Mouse (Mus musculus) kidney, adult 11 months (tissue): ENCODE results near the gene Spata21.
A peak's percentile ranks its signal among the peaks of the same experiment; 100 is the strongest.
"Not testable (repeated sequence)": the region's sequence is repeated elsewhere in the genome, so short reads cannot be mapped to it uniquely, and the experiment has no call there.

Experiments
- DNase-seq: peaks from one replicate; pipeline ENCODE4 v3.0.0; 2022

The Spata21 gene

DNA sequence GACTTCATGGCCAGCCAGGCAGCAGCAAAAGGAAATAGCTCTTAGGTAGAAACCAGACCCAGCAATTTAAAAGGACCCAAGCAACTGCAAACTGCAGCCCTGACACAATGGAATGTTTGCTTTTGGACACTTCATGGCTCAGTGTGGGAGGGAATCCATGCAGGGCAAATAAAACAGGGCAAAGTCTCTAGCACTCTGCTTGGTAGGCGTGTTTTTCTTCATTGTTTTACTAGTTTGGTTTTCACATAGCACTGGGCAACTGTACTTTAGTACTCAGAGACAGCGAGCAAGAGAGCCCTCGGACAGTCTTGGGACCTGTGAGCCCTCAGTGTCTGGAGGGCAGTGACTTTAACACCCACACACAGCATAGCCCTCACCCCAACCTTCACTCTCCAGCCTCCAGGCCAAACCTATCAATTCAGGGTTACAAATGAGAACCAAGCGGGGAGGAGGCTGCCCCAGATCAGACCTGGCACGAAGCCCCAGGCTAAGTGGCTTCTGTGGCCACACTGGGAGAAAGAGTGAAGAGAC lies 43.5 kb downstream of the Spata21 start:
- peak; percentile 81 for DNase-seq

DNA sequence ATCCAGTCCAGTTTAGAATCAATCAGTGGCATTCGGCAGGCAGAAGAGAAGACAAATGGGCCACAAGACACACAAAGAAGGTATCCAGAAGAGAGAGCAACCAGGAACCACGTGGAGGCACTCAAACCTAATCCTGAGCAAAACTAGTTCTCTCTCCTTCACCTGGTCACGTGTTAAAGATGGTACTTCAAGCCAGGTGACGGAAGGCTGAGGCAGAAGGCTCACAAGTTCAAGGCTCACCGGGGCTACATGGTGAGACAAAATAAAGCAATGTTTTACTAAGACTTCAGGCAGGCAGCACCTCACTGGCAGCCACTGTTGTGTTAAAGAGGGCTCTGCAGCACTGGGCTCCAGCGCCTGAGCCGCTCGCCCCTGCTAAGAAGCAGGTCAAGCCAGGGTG lies 44.1 kb downstream of the Spata21 start:
- DNase-seq: no peak

DNA sequence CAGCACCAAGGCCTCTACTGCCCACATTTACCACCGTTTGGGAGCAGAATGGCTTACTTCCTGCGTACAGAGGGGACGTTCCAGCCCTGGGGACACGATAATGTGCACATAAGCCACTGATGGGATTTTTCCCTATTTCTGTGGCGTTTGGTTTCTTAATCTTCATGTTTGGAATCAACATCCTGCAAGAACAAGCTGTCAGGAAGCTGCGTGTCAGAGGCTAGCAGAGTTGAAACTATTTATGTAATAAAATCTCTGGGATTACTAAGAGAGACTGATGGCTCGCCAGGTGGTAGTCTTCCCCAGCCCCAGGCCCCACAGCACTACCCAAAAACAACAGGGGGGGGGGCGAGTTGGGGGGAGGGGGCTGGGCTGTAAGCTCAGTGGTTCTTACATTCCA lies 45.1 kb downstream of the Spata21 start:
- no peak for DNase-seq

DNA sequence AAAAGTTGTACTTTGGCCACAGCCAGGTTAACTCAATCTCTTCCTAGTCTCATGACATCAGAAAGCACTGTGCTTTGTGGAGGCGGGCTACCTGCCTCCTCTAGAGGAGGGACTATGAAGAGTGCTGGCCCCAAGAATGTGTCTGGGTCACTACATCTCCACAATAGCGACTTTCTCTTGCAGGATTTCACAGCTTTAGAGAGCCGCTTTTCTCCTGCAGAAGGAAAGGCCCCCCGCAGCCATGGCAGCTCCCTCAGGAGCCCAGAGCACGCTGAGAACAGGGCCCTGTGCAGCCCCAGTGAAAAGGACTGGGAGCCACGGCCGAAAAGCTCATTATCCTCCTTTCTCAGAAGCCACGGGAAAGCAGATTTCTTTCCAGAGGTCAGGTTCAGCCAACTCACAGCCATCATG lies 45.9 kb downstream of the Spata21 start:
- peak; percentile 66 for DNase-seq

DNA sequence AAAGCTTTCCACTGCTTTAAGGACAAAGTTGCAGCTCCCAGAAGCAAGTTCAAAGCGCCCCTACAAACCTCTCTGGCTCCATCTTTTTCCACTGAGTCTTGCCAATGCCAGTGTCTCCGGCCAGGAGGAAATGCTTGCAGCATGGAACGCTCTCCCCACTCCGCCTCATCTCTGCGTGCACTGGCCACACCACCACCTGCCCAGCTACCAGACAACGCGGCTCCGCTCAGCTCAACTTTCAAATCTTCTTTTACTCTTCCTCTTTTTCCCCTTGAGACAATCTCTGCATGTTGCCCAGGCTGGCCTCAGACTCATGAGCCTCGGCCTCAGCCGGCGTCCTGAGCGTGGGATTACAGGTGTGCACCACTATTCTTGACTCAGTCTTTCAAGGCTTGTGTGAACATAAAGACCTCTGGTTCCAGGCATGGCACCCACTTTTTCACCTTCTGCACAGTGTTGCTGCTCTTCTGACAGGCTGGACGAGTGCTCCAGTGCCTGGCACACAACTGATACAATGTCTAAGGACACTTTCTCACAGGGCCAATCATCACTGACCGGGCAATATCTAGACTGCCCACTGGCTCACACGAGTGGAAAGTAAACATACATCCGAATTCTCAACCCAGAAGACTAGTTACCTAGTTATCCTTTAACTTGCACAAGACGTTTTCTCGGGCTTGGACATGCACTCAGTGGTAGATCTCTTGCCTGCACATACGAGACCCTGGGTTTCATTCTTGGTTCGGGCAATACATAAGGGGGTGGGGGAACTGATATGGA lies 46.8 kb downstream of the Spata21 start:
- DNase-seq: no peak

DNA sequence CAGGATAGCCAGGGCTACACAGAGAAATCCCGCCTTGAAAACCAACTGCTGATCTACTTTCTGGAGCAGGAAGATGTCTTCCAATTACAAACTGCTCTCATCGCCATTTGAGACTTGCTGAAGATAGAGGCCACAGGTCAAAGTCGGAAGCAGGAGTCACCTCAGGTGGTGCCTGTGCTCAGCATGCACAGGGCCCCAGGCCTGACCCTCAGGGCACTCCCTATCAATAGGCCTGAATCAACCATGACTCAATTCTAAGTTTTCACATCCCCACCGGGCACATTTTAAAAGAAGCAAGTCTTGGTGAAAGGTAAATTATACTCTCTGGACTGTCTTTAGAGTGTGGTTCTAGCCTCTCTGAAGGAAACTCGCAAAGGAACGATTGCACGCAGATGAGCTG lies 48.0 kb downstream of the Spata21 start:
- no peak for DNase-seq

DNA sequence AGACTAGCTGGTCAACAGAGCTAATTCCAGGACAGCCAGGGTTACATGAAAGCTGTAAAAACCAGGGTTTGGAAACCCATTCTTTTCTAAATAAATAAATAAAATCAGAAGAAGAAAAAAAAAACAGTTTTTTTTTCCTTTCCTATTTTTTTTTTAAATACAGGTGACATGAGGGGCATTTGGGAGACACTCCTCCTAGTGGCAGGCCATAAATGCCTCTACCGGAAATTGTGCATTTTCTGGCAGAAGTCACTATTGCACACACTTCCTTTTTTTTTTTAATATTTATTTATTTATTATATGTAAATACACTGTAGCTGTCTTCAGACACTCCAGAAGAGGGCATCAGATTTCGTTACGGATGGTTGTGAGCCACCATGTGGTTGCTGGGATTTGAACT lies 49.6 kb downstream of the Spata21 start:
- not testable (repeated sequence) for DNase-seq

DNA sequence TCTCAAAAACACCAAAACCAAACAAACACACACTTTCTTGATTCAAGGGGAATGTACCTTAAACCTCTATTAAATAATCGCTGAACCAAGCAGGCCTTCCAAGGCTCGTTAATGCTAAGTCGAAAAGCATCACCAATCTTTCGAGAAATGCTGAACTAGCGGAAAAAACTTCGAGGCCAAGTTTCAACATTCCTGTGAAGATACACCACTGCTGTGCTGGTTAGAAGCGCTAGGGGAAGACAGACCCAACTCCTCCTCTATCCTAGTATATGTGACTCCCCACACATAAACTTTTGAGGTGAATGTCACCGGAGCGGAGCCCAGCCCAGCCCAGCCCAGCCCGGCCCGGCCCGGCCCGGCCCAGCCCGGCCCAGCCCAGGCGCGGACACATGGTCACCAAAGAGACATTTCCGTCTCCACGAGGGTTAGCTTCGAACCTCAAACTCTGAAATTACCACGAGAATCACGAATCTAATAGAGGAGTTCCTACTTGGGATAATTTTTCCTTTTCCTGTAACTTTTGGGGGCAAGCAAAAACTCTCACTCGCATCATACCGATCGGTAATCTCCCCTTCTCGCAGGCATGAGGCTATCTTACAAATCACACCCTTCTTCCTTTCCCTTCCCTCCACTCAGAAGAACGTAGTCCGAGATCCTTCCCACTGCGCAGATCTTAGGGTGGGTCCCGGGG lies 50.4 kb downstream of the Spata21 start:
- DNase-seq: peak; percentile 71

DNA sequence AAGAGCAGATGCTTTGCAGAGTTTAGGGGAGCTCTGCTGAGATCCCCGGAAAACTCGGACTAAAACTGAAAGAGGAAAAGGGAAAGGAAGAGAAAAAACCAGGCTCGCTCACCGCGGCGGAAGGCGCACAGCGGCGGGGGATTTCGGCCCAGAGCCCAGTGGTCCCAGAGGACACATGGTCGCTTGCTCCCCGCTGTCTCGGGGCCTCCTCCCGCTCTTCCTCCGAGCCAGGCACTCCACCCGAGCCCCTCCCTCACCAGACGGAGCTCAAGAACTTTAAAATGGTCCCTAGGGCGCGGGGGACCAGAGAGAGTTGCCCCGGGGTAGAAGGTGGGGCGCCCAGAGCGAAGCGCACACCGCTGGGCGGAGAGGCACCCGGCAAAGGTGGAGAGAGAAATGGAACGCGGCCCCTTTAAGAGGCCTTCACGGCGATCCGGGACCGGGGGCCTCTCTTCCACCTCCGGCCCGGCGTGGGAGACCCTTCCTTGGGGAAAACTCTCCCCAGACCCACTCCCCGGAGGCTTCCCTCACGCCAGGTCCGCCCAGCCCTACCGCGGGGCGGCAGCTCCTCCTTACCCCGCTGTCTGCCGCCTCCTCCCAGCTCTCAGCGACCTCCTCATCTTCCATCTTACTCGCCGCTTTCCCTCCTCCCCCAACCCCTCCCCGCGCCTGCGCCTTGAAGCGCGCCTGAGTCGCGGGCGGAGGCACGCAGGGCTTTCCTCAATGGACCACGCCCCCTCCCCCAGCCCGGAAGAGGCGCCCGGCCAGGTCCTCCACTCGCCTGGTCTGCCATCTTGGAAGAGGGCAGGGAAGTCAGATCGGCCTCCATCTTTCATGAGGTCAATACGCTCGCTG lies 51.2 kb downstream of the Spata21 start, which contains the start of gene Szrd1:
Gene Szrd1, minus strand, starts transcription at position 660 of the 855 bp plus-strand sequence.
- peak; percentile 98 for DNase-seq

DNA sequence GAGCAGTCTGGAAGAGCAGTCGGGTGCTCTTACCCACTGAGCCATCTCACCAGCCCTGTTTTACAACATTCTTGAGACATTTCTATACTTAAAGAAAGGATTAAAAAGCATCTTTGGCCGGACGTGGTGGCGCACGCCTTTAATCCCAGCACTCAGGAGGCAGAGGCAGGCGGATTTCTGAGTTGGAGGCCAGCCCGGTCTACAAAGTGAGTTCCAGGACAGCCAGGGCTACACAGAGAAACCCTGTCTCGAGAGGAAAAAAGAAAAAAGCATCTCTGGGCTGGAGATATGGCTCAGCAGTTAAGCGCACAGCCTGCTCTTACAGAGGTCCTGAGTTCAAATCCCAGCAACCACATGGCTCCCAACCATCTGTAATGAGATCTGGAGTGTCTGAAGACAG lies 52.2 kb downstream of the Spata21 start:
- peak; percentile 26 for DNase-seq

DNA sequence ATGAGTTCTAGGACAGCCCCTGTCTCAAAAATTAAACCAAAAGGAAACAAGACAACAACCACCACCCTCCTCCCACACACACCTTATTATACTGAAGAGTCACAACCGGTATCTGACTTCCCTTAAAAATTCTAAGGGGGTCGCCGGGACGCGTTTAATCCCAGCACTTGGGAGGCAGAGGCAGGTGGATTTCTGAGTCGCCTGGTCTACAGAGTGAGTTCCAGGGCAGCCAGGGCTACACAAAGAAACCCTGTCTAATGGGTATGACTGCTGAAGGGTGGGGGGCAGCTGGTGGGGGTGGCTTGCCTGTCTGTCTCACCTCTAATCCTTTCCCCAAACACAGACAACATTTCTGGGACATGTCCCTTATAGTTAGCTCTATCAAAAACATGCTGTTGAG lies 52.8 kb downstream of the Spata21 start:
- no peak for DNase-seq

DNA sequence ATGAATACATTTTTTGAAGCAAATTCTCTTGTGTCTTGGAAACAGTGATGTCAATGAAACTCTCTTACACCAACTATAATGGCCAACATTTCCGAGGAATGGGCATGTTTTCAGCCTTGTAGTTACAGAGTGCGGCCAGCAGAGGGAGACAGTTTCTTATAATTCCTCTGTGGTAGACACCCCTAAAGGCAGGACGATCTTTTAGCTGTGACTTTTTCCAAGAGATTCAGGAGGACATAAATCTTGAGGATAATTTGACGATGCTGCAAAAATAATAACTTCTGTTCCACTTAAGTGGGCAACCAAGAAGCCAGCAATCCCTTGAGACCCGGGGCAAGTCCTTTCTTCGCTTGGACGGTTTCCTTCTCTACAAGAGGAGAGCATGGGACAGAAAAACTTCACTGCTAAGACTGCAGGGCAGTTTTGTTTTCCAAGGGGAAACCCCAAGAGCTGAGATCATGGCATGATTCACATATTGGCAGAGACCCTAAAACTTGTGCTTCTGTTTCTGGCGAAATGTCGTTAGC lies 54.2 kb downstream of the Spata21 start:
- DNase-seq: peak; percentile 81

DNA sequence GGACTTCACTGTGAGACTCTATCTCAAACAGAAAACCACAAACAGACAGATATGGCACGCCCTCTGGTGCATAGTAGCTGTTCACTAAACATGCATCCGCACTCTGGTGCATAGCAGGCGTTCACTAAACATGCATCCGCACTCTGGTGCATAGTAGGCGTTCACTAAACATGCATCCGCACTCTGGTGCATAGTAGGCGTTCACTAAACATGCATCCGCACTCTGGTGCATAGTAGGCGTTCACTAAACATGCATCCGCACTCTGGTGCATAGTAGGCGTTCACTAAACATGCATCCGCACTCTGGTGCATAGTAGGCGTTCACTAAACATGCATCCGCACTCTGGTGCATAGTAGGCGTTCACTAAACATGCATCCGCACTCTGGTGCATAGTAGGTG lies 57.0 kb downstream of the Spata21 start:
- not testable (repeated sequence) for DNase-seq

DNA sequence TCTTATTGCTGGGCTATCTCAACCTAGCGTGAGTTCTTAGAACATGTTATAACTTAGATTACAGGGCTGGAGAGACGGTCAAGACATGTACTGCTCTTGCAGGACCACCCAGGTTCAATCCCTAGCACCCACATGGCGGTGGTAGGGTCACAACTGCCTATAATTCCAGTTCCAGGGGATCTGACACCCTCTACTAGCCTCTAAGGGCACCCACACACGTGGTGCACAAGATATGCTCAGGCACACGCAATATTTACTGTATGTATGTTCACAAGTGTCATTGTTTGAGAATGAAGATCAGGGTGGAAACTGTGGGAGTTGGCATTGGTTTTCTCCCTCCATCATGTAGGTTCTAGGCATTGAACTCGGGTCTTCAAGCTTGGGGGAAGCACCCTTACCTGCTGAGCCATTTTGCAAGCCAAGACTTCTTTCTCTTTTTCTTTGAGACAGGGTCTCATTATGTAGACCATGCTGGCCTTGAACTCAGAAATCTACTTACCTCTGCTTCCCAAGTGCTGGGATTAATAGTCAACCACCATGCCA lies 58.4 kb downstream of the Spata21 start:
- DNase-seq: no peak

DNA sequence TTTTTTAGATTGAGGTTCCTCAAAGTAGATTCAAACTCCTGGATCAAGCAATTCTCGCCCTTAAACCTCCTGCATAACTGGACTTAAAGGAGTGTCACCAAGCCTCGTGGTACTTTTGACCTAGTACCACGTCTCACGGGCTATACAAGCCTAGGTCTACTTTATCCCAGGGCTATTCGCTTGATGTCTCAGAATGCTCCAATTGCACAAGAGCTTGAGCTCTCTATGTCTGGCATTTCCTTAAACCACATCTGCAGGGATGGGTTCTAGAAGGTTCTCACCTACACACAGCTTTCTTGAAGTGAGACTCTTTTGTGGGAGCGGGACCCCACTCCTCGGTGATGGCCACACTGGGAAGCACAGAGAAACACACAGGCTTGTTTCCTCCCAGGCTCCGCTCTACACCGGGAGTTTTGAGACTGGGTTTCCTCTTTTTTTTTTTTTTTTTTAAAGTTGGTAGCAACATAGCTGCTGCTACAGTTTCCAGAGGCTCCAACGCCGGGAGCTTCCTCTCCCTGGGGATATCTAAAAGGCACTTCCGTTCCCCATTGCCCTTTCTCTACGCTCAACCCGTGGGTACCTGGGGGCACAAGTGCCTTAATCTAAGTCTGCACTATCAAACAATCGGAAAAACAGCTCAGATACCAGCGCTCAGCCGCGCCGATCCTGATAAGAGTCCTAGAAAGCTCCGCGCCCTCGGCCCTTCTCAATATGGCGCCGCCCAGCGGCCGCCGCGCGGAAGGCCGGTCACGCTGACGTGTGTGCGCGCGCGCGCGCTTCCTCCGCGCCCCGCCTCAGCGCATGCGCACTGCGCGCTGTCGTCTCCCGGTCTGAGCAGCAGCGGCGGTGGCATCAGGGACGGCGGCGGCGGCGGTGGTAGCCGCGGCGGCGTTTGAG lies 59.2 kb downstream of the Spata21 start, which contains the start of gene Fbxo42:
Gene Fbxo42, plus strand, starts transcription at position 802 of the 897 bp plus-strand sequence.
- peak; percentile 91 for DNase-seq

DNA sequence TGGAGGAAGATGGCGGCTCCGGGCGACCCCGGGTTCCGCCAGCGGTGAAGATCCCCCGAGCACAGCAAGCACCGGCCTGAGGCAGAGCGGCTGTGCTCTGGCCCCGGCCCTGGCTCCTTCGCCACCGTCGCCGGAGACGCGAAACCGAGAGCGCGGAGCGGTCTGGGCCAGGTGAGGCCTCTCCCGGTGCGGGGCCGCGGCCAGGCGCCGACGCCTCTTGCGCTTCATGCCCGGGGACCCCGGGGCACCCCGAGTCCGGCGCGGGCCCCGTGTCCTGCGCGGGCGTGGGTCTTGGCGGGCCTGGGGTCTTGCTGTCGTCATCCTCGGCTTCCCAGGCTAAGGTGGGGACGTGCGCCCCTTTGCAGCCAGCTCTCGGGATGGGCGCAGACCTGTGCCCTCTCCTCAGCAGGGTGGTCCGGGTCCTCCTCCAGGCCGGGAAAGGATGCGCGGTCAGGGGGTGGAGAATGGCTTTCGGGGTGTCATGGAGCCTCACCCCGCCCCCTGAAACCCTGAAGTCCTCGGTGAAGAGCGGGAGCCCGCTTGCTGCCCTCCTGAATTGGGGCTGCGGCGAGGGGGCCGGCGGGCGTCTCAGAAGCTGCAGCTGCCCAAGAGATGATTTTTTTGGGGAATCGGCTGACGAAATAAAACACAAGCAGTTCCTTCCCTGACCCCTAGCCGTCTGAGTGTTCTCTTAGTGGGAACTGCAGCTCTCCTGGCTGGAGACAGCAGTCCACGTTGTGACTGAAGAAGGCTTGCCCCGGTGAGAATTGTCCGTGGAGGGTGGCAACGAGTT lies 60.1 kb downstream of the Spata21 start:
- DNase-seq: peak; percentile 28

DNA sequence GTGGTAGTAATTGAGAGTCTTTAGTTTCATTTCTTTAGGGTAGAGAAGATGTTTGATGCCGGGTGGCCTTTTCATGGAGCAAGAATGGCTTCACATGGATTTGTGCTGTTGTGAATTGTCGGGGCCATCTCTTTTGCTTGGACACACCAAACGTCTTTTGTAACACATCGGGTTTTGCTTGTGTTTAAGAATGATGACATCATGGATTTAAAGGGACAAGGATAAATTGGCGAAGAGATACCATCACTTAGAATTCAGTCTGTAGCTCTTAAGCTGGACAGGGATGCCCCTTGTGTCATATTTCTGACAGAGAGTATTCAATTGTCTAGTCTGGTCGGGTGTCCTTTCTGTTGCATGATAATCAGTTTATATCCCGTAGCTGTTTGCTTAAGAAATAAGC lies 61.0 kb downstream of the Spata21 start:
- no peak for DNase-seq

DNA sequence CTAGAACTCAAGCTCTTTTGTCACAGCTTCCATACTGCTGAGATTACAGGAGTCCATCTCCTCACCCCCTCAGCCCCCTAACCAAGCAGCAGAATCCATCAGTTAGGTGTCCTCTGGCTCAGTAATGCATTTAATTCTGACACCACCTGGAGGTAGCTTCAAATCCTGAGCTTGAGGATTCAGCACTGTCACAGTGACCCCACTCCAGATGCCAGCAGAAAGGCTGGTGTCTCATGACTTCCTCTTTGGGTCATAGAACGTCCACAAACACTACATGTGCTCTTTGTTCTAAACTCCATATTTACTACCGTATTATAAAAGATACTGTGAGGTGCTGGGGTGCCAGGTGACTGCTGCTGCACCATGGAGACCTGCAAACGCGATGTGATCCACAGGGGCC lies 69.4 kb downstream of the Spata21 start:
- DNase-seq: no peak

DNA sequence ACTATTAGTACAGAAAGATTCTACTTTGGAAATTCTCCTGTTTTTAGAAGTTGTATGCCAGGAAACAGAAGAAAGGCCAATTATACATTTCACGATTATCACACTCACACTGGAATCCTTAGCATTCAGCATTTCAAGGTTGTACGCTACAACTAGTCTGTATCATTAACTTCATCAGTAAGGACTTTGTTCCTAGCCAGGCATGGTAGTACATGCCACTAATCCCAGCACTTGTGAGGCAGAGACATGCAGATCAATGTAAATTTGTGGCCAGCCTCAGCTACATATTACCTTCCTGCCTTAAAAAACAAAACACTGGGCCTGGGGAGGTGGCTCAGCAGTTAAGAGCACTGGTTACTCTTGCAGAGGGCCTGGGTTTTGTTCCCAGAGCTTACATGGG lies 70.5 kb downstream of the Spata21 start:
- no peak for DNase-seq

DNA sequence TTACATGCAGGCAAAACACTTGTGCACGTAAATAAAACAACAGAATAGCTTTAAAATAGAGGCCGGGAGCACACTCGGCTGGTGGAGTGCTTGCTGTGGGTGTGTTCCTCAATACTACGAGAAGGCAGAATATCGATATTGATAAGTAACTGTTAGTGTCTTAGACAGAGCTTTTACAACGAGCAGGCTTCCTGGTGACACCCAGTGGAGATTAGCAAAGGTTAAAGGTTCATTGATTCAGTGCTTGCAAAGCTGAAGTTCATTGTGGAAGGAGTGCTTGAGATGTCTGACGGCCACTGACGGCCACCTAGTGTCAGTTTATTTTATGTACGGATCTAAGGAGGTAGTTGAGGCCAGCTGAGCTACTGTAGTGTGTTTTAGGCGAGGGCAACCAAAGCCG lies 71.0 kb downstream of the Spata21 start:
- DNase-seq: no peak

DNA sequence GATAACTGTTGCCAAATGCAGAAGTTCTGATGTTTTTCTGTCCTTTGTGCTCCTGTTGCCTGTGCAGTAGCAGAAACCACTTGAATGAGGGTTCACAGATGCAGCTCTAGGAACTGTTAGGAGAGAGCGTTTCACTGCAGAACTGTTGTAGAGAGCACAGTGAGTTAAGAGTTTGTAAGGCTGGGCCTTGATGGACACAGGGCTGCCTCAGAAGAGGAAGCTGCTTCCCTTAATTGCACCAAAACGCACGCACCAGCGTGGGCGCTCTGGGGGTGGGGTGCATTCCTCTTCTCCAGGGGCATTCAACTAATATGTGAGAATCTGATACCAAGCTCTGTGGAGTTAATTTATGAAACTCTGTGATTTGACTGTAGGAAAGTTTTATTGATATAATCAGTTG lies 71.5 kb downstream of the Spata21 start:
- DNase-seq: no peak
